Mouse (Mus musculus): ENCODE measurements around the gene Cxcr6. TPM values are rescaled to one million over a fixed set of nuclear protein-coding genes. Genes with fewer than 3 reads are reported as not detected.

Gene Cxcr6
- total RNA-seq, 1 experiment: 1.3 TPM

DNA sequence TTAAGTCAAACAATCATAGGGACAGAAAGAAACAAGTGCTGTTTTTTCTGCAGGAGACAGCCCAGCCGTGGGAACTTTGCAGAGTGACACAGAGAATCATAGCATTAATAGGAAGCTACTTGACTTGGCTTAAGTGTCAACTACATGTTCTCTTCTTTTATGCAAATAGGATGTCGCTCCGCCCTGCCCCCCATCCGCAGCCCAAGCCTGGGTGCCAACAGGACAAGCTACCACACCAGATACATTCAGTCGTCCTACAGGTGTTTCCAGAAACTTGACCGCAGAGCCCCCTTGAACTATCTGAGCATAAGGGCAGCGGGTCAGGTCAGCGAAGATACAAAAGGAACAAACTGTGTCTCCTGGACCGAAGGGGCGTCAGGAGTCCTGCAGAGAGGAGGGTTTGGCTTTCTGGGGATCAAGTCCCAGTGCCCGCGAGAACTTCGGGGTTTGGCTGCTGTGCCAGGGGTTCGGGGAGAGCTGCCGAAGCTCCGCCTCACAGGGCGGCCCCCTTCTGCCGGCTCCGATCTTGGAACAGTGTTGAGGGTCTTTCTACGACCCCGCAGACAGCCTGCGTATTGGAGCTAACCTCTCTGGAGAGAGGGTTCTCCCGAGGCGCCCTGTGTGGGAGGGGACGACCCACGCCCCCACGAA lies 44.9 kb downstream of the Cxcr6 start:
- Histone ChIP-seq H3K27ac (ENCODE audit: insufficient read depth, low read depth, low read length, poor library complexity, severe bottlenecking) (peak overlapping the region; percentile 74), H3K36me3 (ENCODE audit: control insufficient read depth, insufficient read depth, low read length, poor library complexity, severe bottlenecking) (no peaks in the 10 kb centered on the region), H3K4me1 (ENCODE audit: control insufficient read depth in 2 of 2, insufficient read depth in 2 of 2, low read length in 2 of 2, poor library complexity in 1 of 2) (no peaks in the 10 kb centered on the region), H3K9ac (ENCODE audit: insufficient read depth, low read depth, low read length, poor library complexity, severe bottlenecking) (peak overlapping the region; percentile 69), H3K4me3 (ENCODE audit: insufficient read depth in 1 of 2, low read depth in 1 of 2, low read length in 2 of 2, poor library complexity in 1 of 2, severe bottlenecking in 1 of 2) (peak overlapping the region; percentile 71 to 87), H3K9me3 (ENCODE audit: control insufficient read depth, insufficient read depth, low read depth, low read length) (no peaks in the 10 kb centered on the region)
- TF ChIP-seq ZNF384 (IDR thresholded peaks at IDR 0.05; ENCODE audit: low read depth, low read length) (no peak), ZC3H11A (IDR thresholded peaks at IDR 0.05; ENCODE audit: borderline replicate concordance, low read depth, low read length) (no peak), CHD2 (IDR thresholded peaks at IDR 0.05; ENCODE audit: low read depth, low read length) (peak; percentile 43; the same call in 1 of the 2 replicates), MAFK (IDR thresholded peaks at IDR 0.05; ENCODE audit: insufficient read depth, low read depth, low read length) (no peak), HCFC1 (IDR thresholded peaks at IDR 0.05; ENCODE audit: borderline replicate concordance, insufficient read depth, low read length) (no peak)
- DNase-seq (ENCODE audit: low read depth, low spot score): peak; percentile 24
- in situ Hi-C loops (cut with MboI; ENCODE audit: low sequenced_read_pairs in 2 of 2, unreplicated experiment in 2 of 2): no loop called here

DNA sequence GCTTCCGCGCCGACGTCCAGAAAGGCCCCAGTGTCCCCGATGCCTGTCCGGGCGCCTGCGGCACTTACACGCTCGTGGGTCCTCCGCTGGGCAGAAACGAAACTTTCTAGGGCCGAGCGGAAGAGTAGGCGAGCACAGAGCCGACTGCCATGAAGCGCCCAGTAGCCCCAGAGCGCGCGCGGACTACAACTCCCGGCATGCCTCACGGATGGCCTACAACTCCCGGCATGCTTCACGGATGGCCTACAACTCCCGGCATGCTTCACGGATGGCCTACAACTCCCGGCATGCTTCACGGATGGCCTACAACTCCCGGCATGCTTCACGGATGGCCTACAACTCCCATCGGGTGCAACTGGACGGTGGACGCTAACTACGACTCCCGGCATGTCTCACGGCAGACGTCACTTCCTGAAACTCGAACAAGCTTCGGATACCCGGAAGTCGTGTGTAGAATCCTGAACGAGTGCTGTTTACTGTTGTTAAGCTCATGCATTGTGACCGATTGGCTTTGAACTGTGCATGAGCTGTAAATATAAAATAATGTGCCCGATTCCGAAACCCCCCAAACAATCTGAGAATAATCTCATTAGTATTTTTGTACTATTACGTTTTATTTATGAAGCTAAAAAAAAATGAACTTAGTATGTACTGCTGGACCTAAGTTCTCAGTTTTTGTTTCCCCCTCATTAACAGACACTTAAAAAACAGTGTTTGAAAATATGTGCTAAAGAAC lies 45.6 kb downstream of the Cxcr6 start, which contains the start of gene Fyco1:
Fyco1 (minus strand) TSS at position 187 of the 736 bp plus-strand sequence.
- in situ Hi-C loops (cut with MboI; ENCODE audit: low sequenced_read_pairs in 2 of 2, unreplicated experiment in 2 of 2): no loop called here
- no peaks in the 10 kb centered on the region for H3K9me3 ChIP-seq (ENCODE audit: control insufficient read depth, insufficient read depth, low read depth, low read length)
- DNase-seq (ENCODE audit: low read depth, low spot score): peak; percentile 75
- no peaks in the 10 kb centered on the region for H3K4me1 ChIP-seq (ENCODE audit: control insufficient read depth in 2 of 2, insufficient read depth in 2 of 2, low read length in 2 of 2, poor library complexity in 1 of 2)
- no peaks in the 10 kb centered on the region for H3K36me3 ChIP-seq (ENCODE audit: control insufficient read depth, insufficient read depth, low read length, poor library complexity, severe bottlenecking)
- H3K4me3 ChIP-seq (ENCODE audit: insufficient read depth in 1 of 2, low read depth in 1 of 2, low read length in 2 of 2, poor library complexity in 1 of 2, severe bottlenecking in 1 of 2): peak within 1 kb of the TSS; percentile 71 to 87
- H3K27ac ChIP-seq (ENCODE audit: insufficient read depth, low read depth, low read length, poor library complexity, severe bottlenecking): peak within 1 kb of the TSS; percentile 74
- no peak for TF ChIP-seq ZC3H11A (IDR thresholded peaks at IDR 0.05; ENCODE audit: borderline replicate concordance, low read depth, low read length)
- peak; percentile 97 for TF ChIP-seq HCFC1 (IDR thresholded peaks at IDR 0.05; ENCODE audit: borderline replicate concordance, insufficient read depth, low read length)
- H3K9ac ChIP-seq (ENCODE audit: insufficient read depth, low read depth, low read length, poor library complexity, severe bottlenecking): peak within 1 kb of the TSS; percentile 69

GRCm38 (mm10) chr9:123852449-123853390 lies 46.4 kb downstream of the Cxcr6 start:
- TF ChIP-seq ZNF384 (IDR thresholded peaks at IDR 0.05; ENCODE audit: low read depth, low read length) (no peak), CHD2 (IDR thresholded peaks at IDR 0.05; ENCODE audit: low read depth, low read length) (no peak), MAFK (IDR thresholded peaks at IDR 0.05; ENCODE audit: insufficient read depth, low read depth, low read length) (no peak), HCFC1 (IDR thresholded peaks at IDR 0.05; ENCODE audit: borderline replicate concordance, insufficient read depth, low read length) (no peak), ZC3H11A (IDR thresholded peaks at IDR 0.05; ENCODE audit: borderline replicate concordance, low read depth, low read length) (no peak)
- no peak overlapping the region for H3K27ac ChIP-seq (ENCODE audit: insufficient read depth, low read depth, low read length, poor library complexity, severe bottlenecking)
- no peaks in the 10 kb centered on the region for H3K9me3 ChIP-seq (ENCODE audit: control insufficient read depth, insufficient read depth, low read depth, low read length)
- no peaks in the 10 kb centered on the region for H3K36me3 ChIP-seq (ENCODE audit: control insufficient read depth, insufficient read depth, low read length, poor library complexity, severe bottlenecking)
- H3K9ac ChIP-seq (ENCODE audit: insufficient read depth, low read depth, low read length, poor library complexity, severe bottlenecking): no peak overlapping the region
- no peak for DNase-seq (ENCODE audit: low read depth, low spot score)
- H3K4me3 ChIP-seq (ENCODE audit: insufficient read depth in 1 of 2, low read depth in 1 of 2, low read length in 2 of 2, poor library complexity in 1 of 2, severe bottlenecking in 1 of 2): peak overlapping the region in 1 of 2 experiments; percentile 43; a peak in 2 of 4 replicates
- no peaks in the 10 kb centered on the region for H3K4me1 ChIP-seq (ENCODE audit: control insufficient read depth in 2 of 2, insufficient read depth in 2 of 2, low read length in 2 of 2, poor library complexity in 1 of 2)
- in situ Hi-C loops (cut with MboI; ENCODE audit: low sequenced_read_pairs in 2 of 2, unreplicated experiment in 2 of 2): no loop called here

GRCm38 (mm10) chr9:123856836-123857235 lies 50.6 kb downstream of the Cxcr6 start:
- Histone ChIP-seq H3K4me3 (ENCODE audit: insufficient read depth in 1 of 2, low read depth in 1 of 2, low read length in 2 of 2, poor library complexity in 1 of 2, severe bottlenecking in 1 of 2) (no peak overlapping the region), H3K4me1 (ENCODE audit: control insufficient read depth in 2 of 2, insufficient read depth in 2 of 2, low read length in 2 of 2, poor library complexity in 1 of 2) (no peaks in the 10 kb centered on the region), H3K9ac (ENCODE audit: insufficient read depth, low read depth, low read length, poor library complexity, severe bottlenecking) (no peak overlapping the region), H3K9me3 (ENCODE audit: control insufficient read depth, insufficient read depth, low read depth, low read length) (no peaks in the 10 kb centered on the region), H3K36me3 (ENCODE audit: control insufficient read depth, insufficient read depth, low read length, poor library complexity, severe bottlenecking) (no peaks in the 10 kb centered on the region), H3K27ac (ENCODE audit: insufficient read depth, low read depth, low read length, poor library complexity, severe bottlenecking) (no peak overlapping the region)
- TF ChIP-seq CHD2 (IDR thresholded peaks at IDR 0.05; ENCODE audit: low read depth, low read length): no peak
- no peak for TF ChIP-seq MAFK (IDR thresholded peaks at IDR 0.05; ENCODE audit: insufficient read depth, low read depth, low read length)
- no peak for TF ChIP-seq ZNF384 (IDR thresholded peaks at IDR 0.05; ENCODE audit: low read depth, low read length)
- TF ChIP-seq ZC3H11A (IDR thresholded peaks at IDR 0.05; ENCODE audit: borderline replicate concordance, low read depth, low read length): no peak
- TF ChIP-seq HCFC1 (IDR thresholded peaks at IDR 0.05; ENCODE audit: borderline replicate concordance, insufficient read depth, low read length): no peak
- in situ Hi-C loops (cut with MboI; ENCODE audit: low sequenced_read_pairs in 2 of 2, unreplicated experiment in 2 of 2): no loop called here
- no peak for DNase-seq (ENCODE audit: low read depth, low spot score)

Other genes starting within 250 kb of the Cxcr6 start
- gene Slc6a20b, start 173.9 kb upstream of the Cxcr6 start, total RNA-seq (2012; rRNA removed): 0.31 and 0.37 TPM in 2 replicates
- gene Ccr9, start 128.0 kb upstream of the Cxcr6 start, total RNA-seq (2012; rRNA removed): not detected in 2 replicates
- gene Slc6a20a, start 127.6 kb upstream of the Cxcr6 start, total RNA-seq (2012; rRNA removed): 0.22 and 0.32 TPM in 2 replicates
- gene Lztfl1, start 88.8 kb upstream of the Cxcr6 start, total RNA-seq (2012; rRNA removed): 18.4 and 19.8 TPM in 2 replicates
- gene Fyco1, start 45.4 kb downstream of the Cxcr6 start, total RNA-seq (2012; rRNA removed): 7.9 and 11.8 TPM in 2 replicates
- gene Xcr1, start 55.6 kb downstream of the Cxcr6 start, total RNA-seq (2012; rRNA removed): 0.05 and 0.09 TPM in 2 replicates
- gene Ccr1, start 162.2 kb downstream of the Cxcr6 start, total RNA-seq (2012; rRNA removed): not detected in 2 replicates
- not detected in 2 replicates for gene Ccr1l1, start 171.9 kb downstream of the Cxcr6 start, total RNA-seq (2012; rRNA removed)
- not detected in 2 replicates for gene Ccr3, start 215.5 kb downstream of the Cxcr6 start, total RNA-seq (2012; rRNA removed)

Measured in ES-E14 (cell line).